Mouse (Mus musculus) small intestine, adult 10 weeks (tissue): ENCODE data around the gene Cdc42ep2. TPM values are rescaled to one million over a fixed set of nuclear protein-coding genes. Genes with fewer than 3 reads are reported as not detected.

Experiments
- polyA plus RNA-seq: library from polyadenylated mRNA; stranded (reverse); fragments of 350-450 nt; fragmentation: Illumina TruSeq; extraction: RNeasy Lipid Tissue Mini Kit (QIAGEN cat#74804); gene quantifications from one replicate; pipeline ENCODE4 v1.2.3, GENCODE M21; 2014; ENCODE audit warnings: low replicate concordance

Gene Cdc42ep2
- 2.5 TPM for polyA plus RNA-seq

DNA sequence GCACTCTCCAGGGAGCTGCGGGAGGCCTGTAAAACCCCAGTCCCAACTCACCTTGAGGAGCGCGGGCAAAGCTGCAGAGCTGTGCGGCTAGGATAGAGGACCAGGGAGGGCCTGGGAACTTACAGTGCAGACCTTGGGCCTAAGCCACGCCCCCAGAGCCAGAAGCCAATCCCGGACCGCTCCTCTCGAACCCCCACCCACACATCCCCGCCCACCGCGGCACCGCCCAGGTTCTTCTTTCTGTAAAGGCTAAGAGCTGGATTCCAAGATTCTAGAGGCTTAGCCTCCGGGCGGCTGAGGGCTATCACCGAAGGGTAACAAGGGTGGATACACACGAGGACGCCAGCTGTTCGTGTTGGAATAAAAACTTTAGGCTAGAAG is at the start of gene Cdc42ep2:
Gene Cdc42ep2 (minus strand): TSS at position 104 of the 381 bp plus-strand sequence.

DNA sequence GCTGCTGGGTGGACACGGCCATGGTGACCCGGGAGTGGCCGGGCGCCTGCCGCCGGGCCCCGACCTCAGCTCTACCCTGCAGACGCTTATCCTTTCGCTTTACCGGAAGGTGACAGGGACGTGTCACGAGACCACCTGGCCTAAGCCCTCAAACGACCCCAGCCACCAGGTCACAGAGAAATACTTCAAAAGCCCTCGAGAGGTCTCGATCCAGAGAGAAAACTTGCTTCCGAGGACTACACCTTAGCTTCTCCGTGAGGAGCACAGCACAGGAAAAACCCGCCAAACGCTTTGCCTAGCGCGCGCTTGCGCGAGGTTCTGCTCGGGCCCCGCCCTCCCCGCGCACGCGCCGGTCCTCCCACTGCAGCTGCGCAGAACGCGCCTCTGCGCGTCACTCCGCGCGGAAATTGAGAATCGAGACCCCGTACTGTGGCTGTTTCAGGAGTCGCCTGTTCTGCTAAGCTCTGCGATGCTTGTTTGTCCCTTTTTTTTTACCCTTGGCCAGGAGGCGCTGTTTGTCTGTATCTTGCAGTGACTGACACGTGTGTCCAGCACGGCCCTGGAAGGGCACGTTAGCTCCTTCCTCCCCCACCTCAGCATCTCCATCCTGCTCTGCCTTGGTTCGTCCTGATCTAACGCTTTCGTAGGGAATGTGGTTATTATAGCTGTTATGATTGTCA is 39.4 kb upstream of the Cdc42ep2 start, which contains the start of gene Pola2:
Gene Pola2 (minus strand): TSS at position 320 of the 680 bp plus-strand sequence.

DNA sequence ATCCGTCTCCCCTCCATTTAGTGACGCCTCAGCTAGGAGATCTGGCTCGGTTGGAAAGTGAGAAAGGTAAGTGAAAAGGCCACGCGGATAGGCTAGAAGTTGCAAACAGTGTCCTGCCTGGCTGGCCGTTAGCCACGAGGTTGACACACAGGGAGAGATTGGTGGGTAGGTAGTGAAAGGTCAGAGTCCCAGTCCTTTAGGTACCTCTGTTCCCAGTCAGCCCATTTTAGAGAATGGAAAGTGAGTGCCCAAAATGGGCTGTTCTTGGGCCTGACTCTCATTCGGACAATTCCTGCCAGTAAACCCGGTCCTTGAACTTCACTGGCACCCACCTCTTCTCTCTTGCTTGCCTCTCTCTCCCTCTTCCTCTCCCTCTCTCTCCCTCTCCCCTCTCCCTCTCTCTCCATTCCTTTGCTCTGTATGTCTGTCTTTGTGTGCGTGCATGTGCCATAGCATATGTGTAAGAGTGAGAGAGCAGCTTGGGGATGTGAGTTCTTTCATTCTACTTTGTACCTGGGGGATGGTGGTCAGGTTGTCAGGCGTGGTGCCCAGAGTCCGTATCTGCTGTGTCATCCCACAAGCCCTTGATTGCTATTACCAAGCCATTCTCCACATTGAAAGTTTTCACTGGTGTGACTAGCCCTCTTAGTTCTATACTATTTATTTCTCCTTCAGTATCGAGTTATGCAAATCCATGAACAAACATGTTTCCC is 11.5 kb downstream of the Cdc42ep2 start, which contains the start of gene Dpf2:
Gene Dpf2 (minus strand): TSS at position 4 of the 713 bp plus-strand sequence.

DNA sequence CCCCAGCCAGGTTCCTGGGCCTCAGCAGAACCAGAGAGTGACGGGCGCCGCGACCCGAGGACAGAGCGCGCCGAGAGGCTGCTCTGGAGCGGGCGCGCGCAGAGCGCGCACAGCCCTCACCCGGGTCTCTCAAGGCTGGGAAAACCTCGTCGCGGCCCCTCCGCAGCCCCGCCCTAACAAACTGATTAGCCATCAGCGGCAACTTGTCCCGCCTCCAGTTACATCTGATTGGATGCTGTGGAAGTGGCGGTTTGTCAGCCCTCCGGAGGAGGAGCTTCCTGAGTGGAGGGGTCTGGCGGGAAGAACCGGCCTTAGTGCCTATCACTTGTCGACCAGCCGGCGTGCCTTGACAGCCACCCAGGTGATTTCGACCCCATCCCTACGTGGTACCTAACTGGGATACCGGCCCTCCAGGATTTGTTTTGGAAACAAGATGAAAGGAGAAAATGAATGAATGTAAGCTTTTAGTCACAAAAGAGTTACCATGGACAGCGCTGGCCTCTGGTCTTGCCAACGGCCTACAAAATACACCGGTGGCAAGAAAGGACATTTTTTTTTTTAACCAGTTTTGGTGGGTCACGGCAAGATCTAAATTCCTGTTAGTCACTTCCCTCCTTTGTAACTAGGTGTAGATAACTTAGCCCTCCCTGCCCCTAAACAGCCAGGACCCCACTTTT is 30.5 kb downstream of the Cdc42ep2 start, which contains the start of gene Tigd3:
Gene Tigd3 (minus strand): TSS at position 148 of the 677 bp plus-strand sequence.

DNA sequence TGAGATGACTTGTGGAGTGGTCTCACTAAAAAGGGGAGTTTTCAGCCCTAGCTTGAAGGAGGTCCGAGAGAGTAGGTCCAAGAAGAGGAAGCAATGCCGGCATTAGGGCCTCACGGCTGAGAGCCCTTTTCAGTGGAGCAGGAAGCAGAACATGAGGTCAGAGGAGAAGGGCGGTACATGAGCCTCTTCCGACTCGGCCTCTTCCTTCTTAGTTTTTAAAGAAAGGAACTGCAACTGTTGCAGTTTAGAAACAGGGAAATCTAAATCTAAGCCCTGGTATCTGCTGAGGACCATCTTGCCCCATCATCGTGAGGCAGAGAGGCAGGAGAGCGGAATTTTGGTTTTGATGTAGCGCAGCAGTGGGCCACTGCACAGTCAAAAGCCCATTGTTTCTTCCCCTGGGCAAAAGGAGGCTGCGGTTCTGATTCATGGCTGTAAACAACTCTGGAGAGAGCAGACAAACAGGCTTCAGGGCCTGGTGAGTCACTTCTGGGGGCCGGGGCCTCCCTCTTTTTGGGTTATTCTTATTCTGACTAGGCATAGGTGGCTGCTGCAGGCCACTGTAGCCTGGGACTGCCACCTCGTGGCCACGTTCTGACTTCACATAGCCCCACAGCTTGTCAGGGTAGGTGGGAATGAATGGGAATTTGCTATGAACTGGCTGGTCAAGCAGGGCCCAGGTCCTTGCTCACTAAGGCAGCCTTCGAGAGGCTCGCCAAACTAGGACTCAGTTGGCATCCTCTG is 46.8 kb downstream of the Cdc42ep2 start, which contains the start of gene Slc25a45:
Gene Slc25a45 (plus strand): TSS at position 191 of the 744 bp plus-strand sequence.

DNA sequence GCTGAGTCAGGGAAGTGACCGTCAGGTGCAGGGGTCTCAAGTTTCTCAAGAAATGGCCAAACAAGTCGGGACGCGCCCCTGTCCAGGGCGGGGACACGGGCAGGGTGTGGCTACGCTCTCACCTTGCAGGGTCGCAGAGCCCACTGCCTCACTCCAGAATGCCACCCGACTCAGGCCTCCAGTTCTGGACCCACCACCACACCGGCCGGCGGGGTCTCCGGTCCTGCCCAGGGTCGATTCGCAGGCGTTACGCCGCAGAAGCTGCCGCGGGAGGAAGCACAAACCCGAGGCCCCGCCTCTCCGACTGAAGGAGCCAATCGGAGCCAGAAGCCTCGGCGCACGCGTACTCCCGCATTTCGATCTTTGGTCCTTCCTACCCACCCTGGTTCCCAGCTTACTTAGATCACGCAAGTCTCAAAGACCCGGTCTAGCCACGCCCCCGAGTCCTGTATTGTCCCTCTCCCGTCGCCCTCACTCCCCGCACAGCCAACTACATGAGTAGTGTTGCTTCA is 49.6 kb downstream of the Cdc42ep2 start, which contains the start of gene Frmd8:
Gene Frmd8 (minus strand): TSS at position 306 of the 512 bp plus-strand sequence.

Other genes starting within 250 kb of the Cdc42ep2 start
- 0.41 TPM for gene Map3k11, start 236.1 kb downstream of the Cdc42ep2 start, polyA plus RNA-seq
- 0.22 TPM for gene Pcnx3, start 235.9 kb downstream of the Cdc42ep2 start, polyA plus RNA-seq
- not detected for gene Kcnk7, start 220.4 kb downstream of the Cdc42ep2 start, polyA plus RNA-seq
- gene Ehbp1l1, start 198.5 kb downstream of the Cdc42ep2 start, polyA plus RNA-seq: 6.5 TPM
- not detected for gene Fam89b, start 195.2 kb downstream of the Cdc42ep2 start, polyA plus RNA-seq
- gene Ltbp3, start 183.9 kb downstream of the Cdc42ep2 start, polyA plus RNA-seq: 0.74 TPM
- 0.41 TPM for gene Scyl1, start 153.4 kb downstream of the Cdc42ep2 start, polyA plus RNA-seq
- 6.4 TPM for gene Frmd8, start 49.5 kb downstream of the Cdc42ep2 start, polyA plus RNA-seq
- gene Slc25a45, start 47.0 kb downstream of the Cdc42ep2 start, polyA plus RNA-seq: 29.7 TPM
- gene Tigd3, start 30.7 kb downstream of the Cdc42ep2 start, polyA plus RNA-seq: 0.97 TPM
- gene Dpf2, start 11.8 kb downstream of the Cdc42ep2 start, polyA plus RNA-seq: 8.6 TPM
- 4.1 TPM for gene Pola2, start 39.4 kb upstream of the Cdc42ep2 start, polyA plus RNA-seq
- not detected for gene Slc22a20, start 61.3 kb upstream of the Cdc42ep2 start, polyA plus RNA-seq
- 1.9 TPM for gene Capn1, start 91.1 kb upstream of the Cdc42ep2 start, polyA plus RNA-seq
- gene Syvn1, start 121.8 kb upstream of the Cdc42ep2 start, polyA plus RNA-seq: 0.97 TPM
- gene Mrpl49, start 133.0 kb upstream of the Cdc42ep2 start, polyA plus RNA-seq: 21.3 TPM
- gene Fau, start 133.0 kb upstream of the Cdc42ep2 start, polyA plus RNA-seq: 4.9 TPM
- gene Znhit2, start 136.4 kb upstream of the Cdc42ep2 start, polyA plus RNA-seq: not detected
- 0.97 TPM for gene Tm7sf2, start 143.6 kb upstream of the Cdc42ep2 start, polyA plus RNA-seq
- gene Vps51, start 152.4 kb upstream of the Cdc42ep2 start, polyA plus RNA-seq: 9.3 TPM
- not detected for gene Tmem262, start 155.2 kb upstream of the Cdc42ep2 start, polyA plus RNA-seq
- gene Gm28374, start 157.4 kb upstream of the Cdc42ep2 start, polyA plus RNA-seq: not detected
- not detected for gene Zfpl1, start 160.1 kb upstream of the Cdc42ep2 start, polyA plus RNA-seq
- gene Cdca5, start 160.2 kb upstream of the Cdc42ep2 start, polyA plus RNA-seq: 2.1 TPM
- gene AC131692.1, start 169.6 kb upstream of the Cdc42ep2 start, polyA plus RNA-seq: not detected
- 3.8 TPM for gene Naaladl1, start 181.0 kb upstream of the Cdc42ep2 start, polyA plus RNA-seq
- not detected for gene Sac3d1, start 193.8 kb upstream of the Cdc42ep2 start, polyA plus RNA-seq
- 4.0 TPM for gene Snx15, start 203.5 kb upstream of the Cdc42ep2 start, polyA plus RNA-seq
- 0.41 TPM for gene Batf2, start 216.2 kb upstream of the Cdc42ep2 start, polyA plus RNA-seq
- gene Arl2, start 216.7 kb upstream of the Cdc42ep2 start, polyA plus RNA-seq: 1.0 TPM